Mouse (Mus musculus) layer of hippocampus, adult 9-11 months (tissue): ENCODE measurements at regions not wholly inside any gene's neighbourhood (a gene's known extent, or its start where the extent isn't known, plus 50 kb on each side); places are given as distances from the start of the nearest gene placed in this dataset.
A peak's percentile ranks its signal among the peaks of the same experiment; 100 is the strongest.

ENCODE experiments used
- DNase-seq: peaks from one replicate; pipeline ENCODE4 v3.0.0; 2022

GRCm38 (mm10) chr1:144452141-144452540, 115.3 kb downstream of the Rgs21 start:
- DNase-seq, result no peak

- no peak for DNase-seq
Measured at GRCm38 (mm10) chr1:144451731-144452130, 115.7 kb downstream of the Rgs21 start.

- DNase-seq, result no peak
Measured at GRCm38 (mm10) chr1:144436617-144437016, 130.8 kb downstream of the Rgs21 start.

- no peak for DNase-seq
Measured at GRCm38 (mm10) chr1:144432816-144433215, 134.7 kb downstream of the Rgs21 start.

GRCm38 (mm10) chr1:144431535-144432276, 135.8 kb downstream of the Rgs21 start:
- DNase-seq, result no peak

GRCm38 (mm10) chr1:144421374-144421773, 146.1 kb downstream of the Rgs21 start:
- DNase-seq, result no peak

- peak; percentile 74 for DNase-seq
Measured at GRCm38 (mm10) chr1:144406387-144407383, 157.6 kb upstream of the Rgs1 start.

GRCm38 (mm10) chr1:144405724-144406123, 156.7 kb upstream of the Rgs1 start:
- no peak for DNase-seq

GRCm38 (mm10) chr1:144405031-144405430, 156.0 kb upstream of the Rgs1 start:
- DNase-seq, result no peak

GRCm38 (mm10) chr1:144379991-144380594, 131.1 kb upstream of the Rgs1 start:
- DNase-seq, result no peak

GRCm38 (mm10) chr1:144374121-144374520, 125.1 kb upstream of the Rgs1 start:
- DNase-seq, result no peak

GRCm38 (mm10) chr1:144367492-144367891, 118.5 kb upstream of the Rgs1 start:
- peak; percentile 88 for DNase-seq

GRCm38 (mm10) chr1:144355560-144356310, 106.7 kb upstream of the Rgs1 start:
- no peak for DNase-seq

- no peak for DNase-seq
Measured at GRCm38 (mm10) chr1:144355041-144355440, 106.0 kb upstream of the Rgs1 start.

GRCm38 (mm10) chr1:144353320-144353719, 104.3 kb upstream of the Rgs1 start:
- DNase-seq, result no peak

GRCm38 (mm10) chr1:144343820-144344219, 94.8 kb upstream of the Rgs1 start:
- DNase-seq, result no peak

- peak; percentile 4 for DNase-seq
Measured at GRCm38 (mm10) chr1:144343299-144343698, 94.3 kb upstream of the Rgs1 start.

- DNase-seq, result no peak
Measured at GRCm38 (mm10) chr1:144337572-144337971, 88.5 kb upstream of the Rgs1 start.

GRCm38 (mm10) chr1:144330365-144331050, 81.5 kb upstream of the Rgs1 start:
- peak; percentile 4 for DNase-seq

- DNase-seq, result peak; percentile 4
Measured at GRCm38 (mm10) chr1:144319406-144319805, 70.4 kb upstream of the Rgs1 start.

GRCm38 (mm10) chr1:144318289-144318688, 69.2 kb upstream of the Rgs1 start:
- no peak for DNase-seq

GRCm38 (mm10) chr1:144317560-144317959, 68.5 kb upstream of the Rgs1 start:
- no peak for DNase-seq
